8 mouse cellular contexts compared by ENCODE assay signal in genomic region chr16:30603531-30603842, GRCm38 (mm10). TPM values are rescaled to one million over a fixed set of nuclear protein-coding genes. Genes with fewer than 3 reads are reported as not detected.
DNase-seq lines count a peak whose midpoint lies in the region; ATAC-seq and TF ChIP-seq lines count a peak whose summit lies in the region.

No protein-coding gene starts in this region.

- no peaks in the 10 kb centered on the region for H3K9me3 ChIP-seq in midbrain, embryonic 10.5 days (replicated peaks)
- H3K9me3 ChIP-seq in midbrain, embryonic 14.5 days (ENCODE audit: control insufficient read depth, low read length), result no peaks in the 10 kb centered on the region
- no peaks in the 10 kb centered on the region for H3K9me3 ChIP-seq in kidney, postnatal 0 days (replicated peaks; ENCODE audit: low read length)

- no peak for DNase-seq in midbrain, embryonic 10.5 days (ENCODE audit: low spot score)
- no peak for DNase-seq in midbrain, embryonic 14.5 days
- DNase-seq in gastrocnemius, postnatal 25 days, result peak; percentile 64
- no peak for DNase-seq in kidney, postnatal 0 days (ENCODE audit: low spot score)
- DNase-seq in lung, postnatal 36 days, result peak; percentile 70
- DNase-seq in layer of hippocampus, adult 8-10 months (ENCODE audit: low spot score in 2 of 2), result no peak
- no peak for DNase-seq in ovary, postnatal 14 days (ENCODE audit: low spot score)

- H3K4me3 ChIP-seq in midbrain, embryonic 10.5 days, result no peak overlapping the region
- no peak overlapping the region for H3K4me3 ChIP-seq in midbrain, embryonic 14.5 days (replicated peaks; ENCODE audit: low read depth, low read length)
- H3K4me3 ChIP-seq in kidney, postnatal 0 days (replicated peaks; ENCODE audit: low read depth, low read length), result no peak overlapping the region

- H3K4me1 ChIP-seq in midbrain, embryonic 10.5 days, result peaks cover 67% of the 10 kb centered on the region
- peaks cover 17% of the 10 kb centered on the region; the same call in 1 of the 2 replicates for H3K4me1 ChIP-seq in midbrain, embryonic 14.5 days (ENCODE audit: control insufficient read depth, insufficient read depth, low read length)
- H3K4me1 ChIP-seq in kidney, postnatal 0 days (replicated peaks; ENCODE audit: insufficient read depth, low read length), result peaks cover 5% of the 10 kb centered on the region; the same call in 1 of the 2 replicates

- no peak for ATAC-seq in midbrain, embryonic 14.5 days (ENCODE audit: low FRiP score, low TSS enrichment)
- no peak for ATAC-seq in kidney, postnatal 0 days (replicated peaks; ENCODE audit: low FRiP score, low read depth)
- no peak for ATAC-seq in granulocyte monocyte progenitor cell, adult 5-6 weeks (replicated peaks; ENCODE audit: poor library complexity, severe bottlenecking)

- no peak overlapping the region for H3K9ac ChIP-seq in midbrain, embryonic 14.5 days (replicated peaks; ENCODE audit: low read length)
- no peak overlapping the region for H3K9ac ChIP-seq in kidney, postnatal 0 days (ENCODE audit: low read depth, low read length)

- no peak overlapping the region; the same call in 1 of the 2 replicates for H3K4me2 ChIP-seq in midbrain, embryonic 14.5 days (ENCODE audit: low read length)
- peak overlapping the region; percentile 83; the same call in 1 of the 2 replicates for H3K4me2 ChIP-seq in kidney, postnatal 0 days (ENCODE audit: low read length)

- H3K36me3 ChIP-seq in midbrain, embryonic 10.5 days, result no peaks in the 10 kb centered on the region
- H3K36me3 ChIP-seq in midbrain, embryonic 14.5 days (ENCODE audit: control insufficient read depth, insufficient read depth, low read length), result no peaks in the 10 kb centered on the region
- H3K36me3 ChIP-seq in kidney, postnatal 0 days (ENCODE audit: insufficient read depth, low read length), result no peaks in the 10 kb centered on the region

- 66% methylated on average over 9 of the region's 9 CpGs for WGBS in midbrain, embryonic 10.5 days
- WGBS in midbrain, embryonic 14.5 days, result 69% methylated on average over 9 of the region's 9 CpGs
- WGBS in kidney, postnatal 0 days, result 42% methylated on average over 9 of the region's 9 CpGs

- peaks cover 35% of the 10 kb centered on the region for H3K27me3 ChIP-seq in midbrain, embryonic 10.5 days (ENCODE audit: low read depth, poor library complexity, severe bottlenecking)
- H3K27me3 ChIP-seq in midbrain, embryonic 14.5 days (ENCODE audit: control insufficient read depth, insufficient read depth, low read length), result peaks cover 16% of the 10 kb centered on the region
- H3K27me3 ChIP-seq in kidney, postnatal 0 days (ENCODE audit: insufficient read depth, low read length), result no peaks in the 10 kb centered on the region

- TF ChIP-seq CTCF in kidney, postnatal 0 days (IDR thresholded peaks at IDR 0.05; ENCODE audit: low read depth), result no peak

- peak overlapping the region; percentile 55; the same call in 1 of the 2 replicates for H3K27ac ChIP-seq in midbrain, embryonic 10.5 days (replicated peaks)
- H3K27ac ChIP-seq in midbrain, embryonic 14.5 days (replicated peaks; ENCODE audit: low read depth, low read length), result no peak overlapping the region
- no peak overlapping the region for H3K27ac ChIP-seq in kidney, postnatal 0 days

RNA-seq across cellular contexts. Expression of gene Fam43a, which starts 4.0 kb away (rescaled TPM):
- polyA plus RNA-seq in midbrain, embryonic 10.5 days (2016; fragmentation: Nextera tagmentation; extraction: Ambion mirVana), result 11.4 TPM in 2 replicates
- 5.1 and 5.9 TPM in 2 replicates for polyA plus RNA-seq in midbrain, embryonic 14.5 days (2014; fragmentation: Nextera tagmentation; extraction: Ambion mirVana)
- 1 to 10 TPM; 6.7 to 8.1 TPM for total RNA-seq in gastrocnemius, postnatal 25 days (2021)
- polyA plus RNA-seq in kidney, postnatal 0 days (2015; fragmentation: Nextera tagmentation; extraction: Ambion mirVana), result 18.5 and 19.9 TPM in 2 replicates
- 10 to 100 TPM in 1 of 4 experiments, 1 to 10 TPM in 3; 9.4 to 10.9 (median 9.7) TPM for total RNA-seq in layer of hippocampus, adult 8-10 months (2022)
- 7.5 and 9.6 TPM in 2 replicates for total RNA-seq in granulocyte monocyte progenitor cell, adult 5-6 weeks (2014; fragmentation: Nextera tagmentation)
- 7.2 and 11.9 TPM in 2 replicates for total RNA-seq in granulocyte monocyte progenitor cell, adult 5-6 weeks (2017)

RNA-seq across cellular contexts. Expression of gene Lsg1, which starts 16.1 kb away (rescaled TPM):
- 82.3 and 86.2 TPM in 2 replicates for polyA plus RNA-seq in midbrain, embryonic 10.5 days (2016; fragmentation: Nextera tagmentation; extraction: Ambion mirVana)
- 43.2 and 55.0 TPM in 2 replicates for polyA plus RNA-seq in midbrain, embryonic 14.5 days (2014; fragmentation: Nextera tagmentation; extraction: Ambion mirVana)
- total RNA-seq in gastrocnemius, postnatal 25 days (2021), result 10 to 100 TPM; 16.3 to 17.5 TPM
- 55.3 and 59.3 TPM in 2 replicates for polyA plus RNA-seq in kidney, postnatal 0 days (2015; fragmentation: Nextera tagmentation; extraction: Ambion mirVana)
- 10 to 100 TPM; 18.7 to 24.6 (median 21.0) TPM for total RNA-seq in layer of hippocampus, adult 8-10 months (2022)
- 48.8 and 48.9 TPM in 2 replicates for total RNA-seq in granulocyte monocyte progenitor cell, adult 5-6 weeks (2014; fragmentation: Nextera tagmentation)
- total RNA-seq in granulocyte monocyte progenitor cell, adult 5-6 weeks (2017), result 59.3 and 74.0 TPM in 2 replicates

RNA-seq across cellular contexts. Expression of gene Tmem44, which starts 52.8 kb away (rescaled TPM):
- polyA plus RNA-seq in midbrain, embryonic 10.5 days (2016; fragmentation: Nextera tagmentation; extraction: Ambion mirVana), result 21.6 and 33.2 TPM in 2 replicates
- 76.3 and 79.2 TPM in 2 replicates for polyA plus RNA-seq in midbrain, embryonic 14.5 days (2014; fragmentation: Nextera tagmentation; extraction: Ambion mirVana)
- 1 to 10 TPM; 2.3 to 2.5 TPM for total RNA-seq in gastrocnemius, postnatal 25 days (2021)
- 13.4 and 13.8 TPM in 2 replicates for polyA plus RNA-seq in kidney, postnatal 0 days (2015; fragmentation: Nextera tagmentation; extraction: Ambion mirVana)
- total RNA-seq in layer of hippocampus, adult 8-10 months (2022), result 10 to 100 TPM; 33.4 to 39.9 (median 35.1) TPM
- 1.4 TPM in 1 of 2 replicates, not detected in the other for total RNA-seq in granulocyte monocyte progenitor cell, adult 5-6 weeks (2014; fragmentation: Nextera tagmentation)
- 0.21 and 0.30 TPM in 2 replicates for total RNA-seq in granulocyte monocyte progenitor cell, adult 5-6 weeks (2017)

Comparison
In these comparisons a context has a peak if more than half of its experiments do, and no peak if none do; other contexts are left out.
1. DNase-seq: peak in gastrocnemius, postnatal 25 days (single experiment) and lung, postnatal 36 days (single experiment); none in midbrain, embryonic 10.5 days (single experiment), midbrain, embryonic 14.5 days (single experiment), kidney, postnatal 0 days (single experiment), layer of hippocampus, adult 8-10 months (0 of 2) and ovary, postnatal 14 days (single experiment).
2. RNA of gene Tmem44, which starts 52.8 kb away (total RNA-seq): 33.4 to 39.9 TPM in layer of hippocampus, adult 8-10 months; 2.3 to 2.5 TPM in gastrocnemius, postnatal 25 days and 0.21 to 1.4 TPM in granulocyte monocyte progenitor cell, adult 5-6 weeks; every median in the first group is over 4 times any median in the second.